In genomic region chr10:80827870-80828420, GRCm38 (mm10) we compare ENCODE assay signal across 9 mouse cellular contexts. TPM values are rescaled to one million over a fixed set of nuclear protein-coding genes. Genes with fewer than 3 reads are reported as not detected.
DNase-seq lines count a peak whose midpoint lies in the region; ATAC-seq and TF ChIP-seq lines count a peak whose summit lies in the region.
"Had no signal": no experiment of that assay in that cellular context is flagged by ENCODE, and none has a peak within 500 bp of the region (broad histone marks: within the 10 kb centered on the region; RNA-seq: fewer than 3 reads in every experiment).

No protein-coding gene starts in this region.

- no peaks in the 10 kb centered on the region for H3K36me3 ChIP-seq in testis, adult 2 months (ENCODE audit: control insufficient read depth, insufficient read depth, low read length)
- peaks cover 34% of the 10 kb centered on the region for H3K36me3 ChIP-seq in liver, embryonic 12.5 days

- 83% methylated on average over 10 of the region's 10 CpGs for WGBS in liver, embryonic 12.5 days (ENCODE audit: insufficient replicate concordance)

- no peak for TF ChIP-seq CTCF in testis, adult 2 months (IDR thresholded peaks at IDR 0.05; ENCODE audit: control insufficient read depth, insufficient read depth, insufficient replicate concordance, low read depth, low read length)

- peaks cover 15% of the 10 kb centered on the region for H3K4me1 ChIP-seq in testis, adult 2 months (ENCODE audit: control insufficient read depth, insufficient read depth, low read length)
- peaks cover 70% of the 10 kb centered on the region for H3K4me1 ChIP-seq in liver, embryonic 12.5 days

- peak; percentile 59 for DNase-seq in cerebellum, adult 9-10 months
- no peak for DNase-seq in cerebellum, postnatal 36 days
- DNase-seq in testis, postnatal 14 days (ENCODE audit: low spot score): no peak
- no peak for DNase-seq in gastrocnemius, adult 8-10 months (ENCODE audit: low spot score in 2 of 2)
- no peak for DNase-seq in testis, postnatal 10 days (ENCODE audit: low spot score)

- H3K27me3 ChIP-seq in testis, adult 2 months (ENCODE audit: control insufficient read depth, insufficient read depth, low read length): no peaks in the 10 kb centered on the region
- peaks cover 13% of the 10 kb centered on the region for H3K27me3 ChIP-seq in liver, embryonic 12.5 days (replicated peaks)

- peak overlapping the region; percentile 68; the same call in 1 of the 2 replicates for H3K27ac ChIP-seq in testis, adult 2 months (ENCODE audit: control insufficient read depth, insufficient read depth, low read depth, low read length)
- peak overlapping the region; percentile 96 for H3K27ac ChIP-seq in liver, embryonic 12.5 days

- H3K4me2 ChIP-seq in liver, embryonic 12.5 days: peak overlapping the region; percentile 94

- H3K9ac ChIP-seq in liver, embryonic 12.5 days: peak overlapping the region; percentile 95

- peak overlapping the region; percentile 88 for H3K4me3 ChIP-seq in testis, adult 2 months (ENCODE audit: control insufficient read depth, low read depth, low read length)
- peak overlapping the region; percentile 84 for H3K4me3 ChIP-seq in liver, embryonic 12.5 days

- peak; percentile 11; the same call in 1 of the 2 replicates for TF ChIP-seq POLR2A in testis, adult 2 months (IDR thresholded peaks at IDR 0.05; ENCODE audit: control insufficient read depth, low read depth, low read length)

- H3K9me3 ChIP-seq in liver, embryonic 12.5 days (replicated peaks): no peaks in the 10 kb centered on the region

- no peak for ATAC-seq in liver, embryonic 12.5 days
- ATAC-seq in CD4-positive, CD25-positive, alpha-beta regulatory T cell, adult 4 months: no peak

RNA-seq across cellular contexts. Expression of gene Oaz1, which starts 1.5 kb away (rescaled TPM):
- 261 and 275 TPM in 2 replicates for polyA plus RNA-seq in testis, adult 2 months (2012; rRNA removed)
- polyA plus RNA-seq in liver, embryonic 12.5 days (2016; fragmentation: Nextera tagmentation; extraction: Ambion mirVana): 1,528 and 1,635 TPM in 2 replicates
- total RNA-seq in gastrocnemius, adult 8-10 months (2022): 1,000 to 10,000 TPM in 1 of 4 experiments, 100 to 1,000 TPM in 3; 735 to 1,031 (median 850) TPM
- 1,000 to 10,000 TPM; 1,727 to 2,219 TPM for polyA plus RNA-seq in CD4-positive, CD25-positive, alpha-beta regulatory T cell, adult 4 months (2017; shearing (Covaris generic))

RNA-seq across cellular contexts. Expression of gene Jsrp1, which starts 14.6 kb away (rescaled TPM):
- 1.2 and 1.4 TPM in 2 replicates for polyA plus RNA-seq in testis, adult 2 months (2012; rRNA removed)
- polyA plus RNA-seq in liver, embryonic 12.5 days (2016; fragmentation: Nextera tagmentation; extraction: Ambion mirVana): 0.18 and 0.46 TPM in 2 replicates
- total RNA-seq in gastrocnemius, adult 8-10 months (2022): 100 to 1,000 TPM; 455 to 508 (median 490) TPM
- polyA plus RNA-seq in CD4-positive, CD25-positive, alpha-beta regulatory T cell, adult 4 months (2017; shearing (Covaris generic)): not detected
- total RNA-seq: megakaryocyte progenitor cell, adult 5-6 weeks had no signal

RNA-seq across cellular contexts. Expression of gene Lingo3, which starts 15.9 kb away (rescaled TPM):
- polyA plus RNA-seq in testis, adult 2 months (2012; rRNA removed): 0.16 and 0.26 TPM in 2 replicates
- not detected in 2 replicates for polyA plus RNA-seq in liver, embryonic 12.5 days (2016; fragmentation: Nextera tagmentation; extraction: Ambion mirVana)
- 10 to 100 TPM in 3 of 4 experiments, 1 to 10 TPM in 1; 7.4 to 12.5 (median 10.4) TPM for total RNA-seq in gastrocnemius, adult 8-10 months (2022)
- not detected for polyA plus RNA-seq in CD4-positive, CD25-positive, alpha-beta regulatory T cell, adult 4 months (2017; shearing (Covaris generic))
- total RNA-seq: megakaryocyte progenitor cell, adult 5-6 weeks had no signal

RNA-seq across cellular contexts. Expression of gene Amh, which starts 22.9 kb away (rescaled TPM):
- 2.5 and 3.2 TPM in 2 replicates for polyA plus RNA-seq in testis, adult 2 months (2012; rRNA removed)
- polyA plus RNA-seq in liver, embryonic 12.5 days (2016; fragmentation: Nextera tagmentation; extraction: Ambion mirVana): 0.07 TPM in 1 of 2 replicates, not detected in the other
- under 1 TPM in 3 of 4 experiments, not detected in 1; 0.22 to 0.40 (median 0.24) TPM for total RNA-seq in gastrocnemius, adult 8-10 months (2022)
- not detected for polyA plus RNA-seq in CD4-positive, CD25-positive, alpha-beta regulatory T cell, adult 4 months (2017; shearing (Covaris generic))
- total RNA-seq: megakaryocyte progenitor cell, adult 5-6 weeks had no signal

RNA-seq across cellular contexts. Expression of gene Lsm7, which starts 27.1 kb away (rescaled TPM):
- 60.3 and 67.0 TPM in 2 replicates for polyA plus RNA-seq in testis, adult 2 months (2012; rRNA removed)
- 235 and 245 TPM in 2 replicates for polyA plus RNA-seq in liver, embryonic 12.5 days (2016; fragmentation: Nextera tagmentation; extraction: Ambion mirVana)
- 10 to 100 TPM in 3 of 4 experiments, 1 to 10 TPM in 1; 6.2 to 19.0 (median 14.5) TPM for total RNA-seq in gastrocnemius, adult 8-10 months (2022)
- 100 to 1,000 TPM; 198 to 233 TPM for polyA plus RNA-seq in CD4-positive, CD25-positive, alpha-beta regulatory T cell, adult 4 months (2017; shearing (Covaris generic))
